Mouse (Mus musculus): ENCODE measurements around the gene Erbb2. TPM values are rescaled to one million over a fixed set of nuclear protein-coding genes. Genes with fewer than 3 reads are reported as not detected.

The Erbb2 gene
- polyA plus RNA-seq, 1 experiment, result not detected

DNA sequence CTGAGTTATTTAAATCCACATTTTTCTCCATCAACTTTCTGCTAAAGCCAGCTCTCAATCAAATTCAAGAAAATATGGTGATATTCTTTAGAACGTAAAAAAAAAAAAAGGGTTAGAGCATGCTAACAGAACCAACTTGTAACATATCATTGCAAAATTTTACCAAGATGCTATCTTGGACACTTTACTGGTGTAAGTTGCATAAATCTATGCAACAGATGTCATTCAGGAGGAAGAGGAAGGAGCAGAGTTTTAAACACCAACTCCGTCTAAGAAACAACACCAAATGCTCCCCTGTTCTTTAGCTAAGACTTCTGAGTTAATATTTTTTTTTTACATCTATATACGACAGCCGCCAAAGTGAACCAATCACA is 64.2 kb downstream of the Erbb2 start:
- TF ChIP-seq POLR2A (IDR thresholded peaks at IDR 0.05; ENCODE audit: insufficient read depth, low read depth, low read length) (no peak), CTCF (IDR thresholded peaks at IDR 0.05; ENCODE audit: insufficient read depth, low read depth, low read length) (no peak)
- Histone ChIP-seq H3K27ac (ENCODE audit: insufficient read depth, low read depth, low read length) (no peak overlapping the region), H3K4me1 (ENCODE audit: control insufficient read depth, insufficient read depth, low read length) (peaks cover 6% of the 10 kb centered on the region), H3K4me3 (ENCODE audit: insufficient read depth, low read depth, low read length) (no peak overlapping the region)
- WGBS, result 89% methylated on average over 4 of the region's 4 CpGs

DNA sequence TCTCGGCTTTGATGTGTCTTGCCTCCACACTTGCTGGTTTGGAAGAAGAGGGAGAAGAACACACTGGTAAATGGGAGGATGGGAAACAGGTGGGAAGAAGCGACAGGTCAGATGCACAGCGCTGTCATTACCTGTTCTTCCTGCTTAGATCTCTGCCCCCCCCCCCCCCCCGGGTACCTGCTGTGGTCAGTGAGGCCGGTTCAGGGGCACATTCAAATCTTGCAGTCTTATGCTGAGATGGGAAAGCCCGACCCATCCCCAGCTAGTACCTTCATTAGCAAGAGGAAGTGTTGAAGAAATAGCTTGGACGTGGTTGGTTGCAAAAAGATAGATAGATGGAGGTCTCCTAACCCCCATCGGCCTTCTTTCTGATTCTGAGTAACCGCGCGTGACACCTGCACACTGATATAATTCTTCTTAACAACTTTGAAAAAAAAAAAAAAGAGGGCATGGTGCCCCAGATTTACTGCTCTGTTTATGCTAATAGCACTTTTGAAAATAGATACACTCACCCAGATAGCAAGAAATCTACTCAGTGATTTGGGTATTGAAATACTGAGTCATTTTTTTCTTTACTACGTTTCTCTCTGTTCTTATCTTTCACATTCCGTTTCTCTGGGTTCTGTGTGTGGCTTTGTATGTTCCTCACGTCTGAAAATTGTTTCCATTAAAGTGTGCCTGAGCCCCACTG is 64.9 kb downstream of the Erbb2 start:
- WGBS, result 72% methylated on average over 14 of the region's 14 CpGs

DNA sequence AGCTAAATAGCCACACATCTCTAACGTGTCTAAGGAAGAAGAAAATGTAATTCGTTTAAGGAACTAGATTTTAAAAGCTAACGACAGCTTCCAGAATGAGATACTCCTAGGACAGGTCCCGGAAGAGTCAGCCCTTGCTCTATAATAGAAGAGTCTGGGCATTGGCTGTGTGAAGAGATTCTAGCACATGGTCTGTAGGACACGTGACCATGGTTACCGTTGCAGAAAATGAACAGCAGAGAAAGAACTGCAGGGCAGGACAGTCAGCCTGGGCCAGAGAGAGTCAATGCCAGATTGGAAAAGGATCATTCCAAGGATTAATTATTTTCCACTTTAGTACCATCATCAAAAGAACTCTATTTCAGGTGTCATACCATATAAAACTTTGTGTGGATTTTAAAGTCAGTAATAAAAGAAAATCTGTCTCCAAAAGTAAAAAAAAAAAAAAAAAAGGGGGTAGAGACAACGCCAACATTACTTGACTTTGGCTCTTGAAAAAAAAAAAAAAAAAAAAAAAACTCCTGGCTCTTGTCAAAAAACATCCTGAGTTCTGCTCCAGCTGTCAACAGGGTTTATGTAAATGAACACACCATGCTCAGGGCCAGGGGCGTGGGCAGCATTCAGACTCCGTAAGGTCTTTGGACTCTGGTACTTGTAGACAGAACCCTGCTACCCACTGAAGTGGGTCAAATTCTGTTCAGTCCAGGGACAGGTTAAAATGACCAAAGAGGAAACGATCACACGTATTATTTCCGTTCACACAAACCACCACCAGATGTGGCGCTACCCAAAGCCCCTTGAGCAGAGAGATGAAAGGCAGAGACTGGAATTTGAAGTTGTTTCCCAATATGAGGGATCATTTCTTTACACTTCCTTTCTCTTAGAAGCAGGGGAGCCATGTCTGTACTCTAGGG is 67.0 kb downstream of the Erbb2 start:
- H3K27ac ChIP-seq (ENCODE audit: insufficient read depth, low read depth, low read length), result no peak overlapping the region
- no peak for TF ChIP-seq CTCF (IDR thresholded peaks at IDR 0.05; ENCODE audit: insufficient read depth, low read depth, low read length)
- no peak for TF ChIP-seq POLR2A (IDR thresholded peaks at IDR 0.05; ENCODE audit: insufficient read depth, low read depth, low read length)
- H3K4me3 ChIP-seq (ENCODE audit: insufficient read depth, low read depth, low read length), result no peak overlapping the region
- WGBS, result 82% methylated on average over 13 of the region's 13 CpGs
- no peaks in the 10 kb centered on the region for H3K4me1 ChIP-seq (ENCODE audit: control insufficient read depth, insufficient read depth, low read length)

More for the DNA sequence above, 64.9 kb downstream of the Erbb2 start:
- H3K4me1 ChIP-seq (ENCODE audit: control insufficient read depth, insufficient read depth, low read length), result peaks cover 6% of the 10 kb centered on the region
- H3K27ac ChIP-seq (ENCODE audit: insufficient read depth, low read depth, low read length), result no peak overlapping the region
- TF ChIP-seq POLR2A (IDR thresholded peaks at IDR 0.05; ENCODE audit: insufficient read depth, low read depth, low read length), result no peak
- no peak for TF ChIP-seq CTCF (IDR thresholded peaks at IDR 0.05; ENCODE audit: insufficient read depth, low read depth, low read length)
- no peak overlapping the region for H3K4me3 ChIP-seq (ENCODE audit: insufficient read depth, low read depth, low read length)

DNA sequence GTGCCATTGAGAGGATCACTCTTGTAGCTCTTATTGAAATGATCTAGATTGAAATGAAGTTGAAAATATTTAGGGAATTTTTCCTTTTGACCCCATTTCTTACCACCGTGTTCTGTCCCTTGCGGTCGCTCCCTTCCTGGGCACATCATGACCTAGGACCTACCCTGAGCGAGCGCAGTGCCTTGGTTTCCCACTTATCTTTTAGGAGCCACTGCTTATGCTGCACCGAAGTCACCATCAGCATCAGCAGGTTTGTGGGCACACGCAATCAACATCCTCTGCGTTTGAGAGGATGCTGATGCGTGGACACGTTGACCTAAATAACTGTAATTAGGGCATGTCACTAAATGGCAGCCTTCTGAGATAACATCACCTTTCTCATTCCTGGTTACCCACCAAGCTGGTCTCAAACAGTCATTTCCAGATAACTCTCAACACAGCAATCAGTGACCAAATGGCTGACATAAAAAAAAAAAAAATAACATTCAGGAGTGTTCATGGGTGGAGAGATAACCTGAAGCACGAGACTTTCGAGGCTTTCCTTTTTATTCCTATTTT is 67.7 kb downstream of the Erbb2 start:
- TF ChIP-seq CTCF (IDR thresholded peaks at IDR 0.05; ENCODE audit: insufficient read depth, low read depth, low read length), result no peak
- Histone ChIP-seq H3K4me3 (ENCODE audit: insufficient read depth, low read depth, low read length) (no peak overlapping the region), H3K27ac (ENCODE audit: insufficient read depth, low read depth, low read length) (no peak overlapping the region), H3K4me1 (ENCODE audit: control insufficient read depth, insufficient read depth, low read length) (no peaks in the 10 kb centered on the region)
- 91% methylated on average over 12 of the region's 12 CpGs for WGBS

DNA sequence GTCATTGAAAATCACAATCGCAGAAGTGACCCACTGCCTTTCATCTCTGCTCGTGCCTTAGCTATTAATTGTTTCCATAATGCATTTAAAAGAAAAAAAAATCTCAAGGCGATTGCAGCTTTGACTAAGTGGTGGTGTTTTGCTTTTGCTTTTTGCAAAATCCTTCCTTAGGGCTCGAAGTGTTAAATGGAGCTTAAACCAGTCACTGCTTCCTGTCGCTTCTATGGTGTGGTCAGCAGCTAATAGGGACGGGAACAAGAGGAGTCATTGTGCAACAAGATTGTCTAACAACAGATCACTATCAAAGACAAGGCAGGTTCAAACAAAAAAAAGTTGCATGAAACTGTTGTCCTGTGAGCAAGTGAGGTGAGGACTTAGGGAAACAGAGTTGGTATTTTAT is 69.0 kb downstream of the Erbb2 start:
- H3K27ac ChIP-seq (ENCODE audit: insufficient read depth, low read depth, low read length), result no peak overlapping the region
- WGBS, result 54% methylated on average over 6 of the region's 6 CpGs
- H3K4me3 ChIP-seq (ENCODE audit: insufficient read depth, low read depth, low read length), result no peak overlapping the region
- no peak for TF ChIP-seq CTCF (IDR thresholded peaks at IDR 0.05; ENCODE audit: insufficient read depth, low read depth, low read length)
- no peak for TF ChIP-seq POLR2A (IDR thresholded peaks at IDR 0.05; ENCODE audit: insufficient read depth, low read depth, low read length)
- no peaks in the 10 kb centered on the region for H3K4me1 ChIP-seq (ENCODE audit: control insufficient read depth, insufficient read depth, low read length)

DNA sequence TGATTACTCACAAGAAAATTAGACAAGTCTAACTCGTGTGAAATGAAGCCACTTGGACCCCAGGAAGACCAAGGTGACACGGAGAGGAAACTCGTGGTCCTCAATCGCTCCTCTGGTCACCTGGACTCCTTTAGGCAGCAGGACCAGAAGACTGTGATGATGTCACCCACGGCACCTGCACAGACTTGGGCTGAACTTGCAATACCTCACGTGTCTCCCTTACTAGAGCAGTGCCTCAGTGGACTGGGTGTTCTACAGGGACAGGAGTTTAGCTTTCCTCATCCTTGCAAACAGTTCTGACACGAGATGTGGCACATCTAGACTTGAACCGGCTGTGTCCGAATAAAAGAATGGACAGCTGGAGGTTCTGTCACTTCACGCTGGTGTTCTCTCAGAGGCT is 69.8 kb downstream of the Erbb2 start:
- H3K4me1 ChIP-seq (ENCODE audit: control insufficient read depth, insufficient read depth, low read length), result no peaks in the 10 kb centered on the region
- 82% methylated on average over 10 of the region's 10 CpGs for WGBS
- H3K27ac ChIP-seq (ENCODE audit: insufficient read depth, low read depth, low read length), result no peak overlapping the region
- no peak for TF ChIP-seq CTCF (IDR thresholded peaks at IDR 0.05; ENCODE audit: insufficient read depth, low read depth, low read length)
- TF ChIP-seq POLR2A (IDR thresholded peaks at IDR 0.05; ENCODE audit: insufficient read depth, low read depth, low read length), result no peak
- no peak overlapping the region for H3K4me3 ChIP-seq (ENCODE audit: insufficient read depth, low read depth, low read length)

DNA sequence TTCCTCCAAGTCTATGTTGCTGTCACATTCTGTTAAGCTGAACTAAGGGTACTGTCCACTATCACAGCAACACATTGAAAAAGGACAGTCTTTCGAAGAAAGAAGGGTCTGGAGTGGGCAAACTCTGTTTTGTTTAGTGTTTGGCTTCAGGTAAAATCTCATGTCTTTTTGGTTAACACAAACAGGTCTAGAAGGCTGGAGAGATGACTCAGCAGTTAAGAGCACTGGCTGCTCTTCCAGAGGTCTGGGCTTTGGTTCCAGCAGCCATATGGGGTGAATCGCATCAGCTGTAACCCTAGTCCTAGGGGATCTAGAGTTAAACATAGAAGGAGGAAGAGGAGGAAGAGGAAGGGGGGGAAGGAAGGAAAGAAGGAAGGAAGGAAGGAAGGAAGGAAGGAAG is 73.5 kb downstream of the Erbb2 start:
- TF ChIP-seq CTCF (IDR thresholded peaks at IDR 0.05; ENCODE audit: insufficient read depth, low read depth, low read length) (no peak), POLR2A (IDR thresholded peaks at IDR 0.05; ENCODE audit: insufficient read depth, low read depth, low read length) (no peak)
- Histone ChIP-seq H3K4me1 (ENCODE audit: control insufficient read depth, insufficient read depth, low read length) (no peaks in the 10 kb centered on the region; the same call in 1 of the 2 replicates), H3K4me3 (ENCODE audit: insufficient read depth, low read depth, low read length) (no peak overlapping the region), H3K27ac (ENCODE audit: insufficient read depth, low read depth, low read length) (no peak overlapping the region)
- 90% methylated on average over 2 of the region's 2 CpGs for WGBS

Other genes with a start within 250 kb of the Erbb2 start
- gene Med1, start 219.2 kb upstream of the Erbb2 start, polyA plus RNA-seq (2012; ENCODE audit: insufficient read depth, insufficient read length, low replicate concordance, missing spikeins), result 130 TPM in 1 of 2 replicates, not detected in the other
- gene Cdk12, start 209.4 kb upstream of the Erbb2 start, polyA plus RNA-seq (2012; ENCODE audit: insufficient read depth, insufficient read length, low replicate concordance, missing spikeins), result not detected in 2 replicates
- gene Neurod2, start 82.8 kb upstream of the Erbb2 start, polyA plus RNA-seq (2012; ENCODE audit: insufficient read depth, insufficient read length, low replicate concordance, missing spikeins), result not detected in 2 replicates
- gene Ppp1r1b, start 64.1 kb upstream of the Erbb2 start, polyA plus RNA-seq (2012; ENCODE audit: insufficient read depth, insufficient read length, low replicate concordance, missing spikeins), result not detected in 2 replicates
- gene Stard3, start 54.1 kb upstream of the Erbb2 start, polyA plus RNA-seq (2012; ENCODE audit: insufficient read depth, insufficient read length, low replicate concordance, missing spikeins), result not detected in 2 replicates
- not detected in 2 replicates for gene Tcap, start 28.7 kb upstream of the Erbb2 start, polyA plus RNA-seq (2012; ENCODE audit: insufficient read depth, insufficient read length, low replicate concordance, missing spikeins)
- not detected in 2 replicates for gene Pnmt, start 26.0 kb upstream of the Erbb2 start, polyA plus RNA-seq (2012; ENCODE audit: insufficient read depth, insufficient read length, low replicate concordance, missing spikeins)
- gene Pgap3, start 12.0 kb upstream of the Erbb2 start, polyA plus RNA-seq (2012; ENCODE audit: insufficient read depth, insufficient read length, low replicate concordance, missing spikeins), result not detected in 2 replicates
- gene Mien1, start 26.5 kb downstream of the Erbb2 start, polyA plus RNA-seq (2012; ENCODE audit: insufficient read depth, insufficient read length, low replicate concordance, missing spikeins), result not detected in 2 replicates
- not detected in 2 replicates for gene Grb7, start 33.9 kb downstream of the Erbb2 start, polyA plus RNA-seq (2012; ENCODE audit: insufficient read depth, insufficient read length, low replicate concordance, missing spikeins)
- gene Ikzf3, start 133.6 kb downstream of the Erbb2 start, polyA plus RNA-seq (2012; ENCODE audit: insufficient read depth, insufficient read length, low replicate concordance, missing spikeins), result 249 TPM in 1 of 2 replicates, not detected in the other
- gene Zpbp2, start 138.6 kb downstream of the Erbb2 start, polyA plus RNA-seq (2012; ENCODE audit: insufficient read depth, insufficient read length, low replicate concordance, missing spikeins), result not detected in 2 replicates
- gene Ormdl3, start 174.9 kb downstream of the Erbb2 start, polyA plus RNA-seq (2012; ENCODE audit: insufficient read depth, insufficient read length, low replicate concordance, missing spikeins), result not detected in 2 replicates
- gene Lrrc3c, start 185.8 kb downstream of the Erbb2 start, polyA plus RNA-seq (2012; ENCODE audit: insufficient read depth, insufficient read length, low replicate concordance, missing spikeins), result not detected in 2 replicates
- gene Gm12355, start 213.2 kb downstream of the Erbb2 start, polyA plus RNA-seq (2012; ENCODE audit: insufficient read depth, insufficient read length, low replicate concordance, missing spikeins), result not detected in 2 replicates
- gene Gsdma3, start 213.9 kb downstream of the Erbb2 start, polyA plus RNA-seq (2012; ENCODE audit: insufficient read depth, insufficient read length, low replicate concordance, missing spikeins), result not detected in 2 replicates
- gene Gsdma2, start 234.3 kb downstream of the Erbb2 start, polyA plus RNA-seq (2012; ENCODE audit: insufficient read depth, insufficient read length, low replicate concordance, missing spikeins), result not detected in 2 replicates

Measured in olfactory bulb, adult 2 months (tissue).